Mouse (Mus musculus): ENCODE data around the gene Pitpna.

GRCm38 (mm10) chr11:75549658-75550111 lies 38.2 kb upstream of the Pitpna start:
- TF ChIP-seq ZC3H11A (IDR thresholded peaks at IDR 0.05; ENCODE audit: borderline replicate concordance, low read depth, low read length) (no peak), HCFC1 (IDR thresholded peaks at IDR 0.05; ENCODE audit: borderline replicate concordance, insufficient read depth, low read length) (no peak)
